Mouse (Mus musculus) cerebellum, adult 11 months (tissue): Measurements from ENCODE around the gene Kcnj3.
"Not testable (repeated sequence)": the region's sequence is repeated elsewhere in the genome, so short reads cannot be mapped to it uniquely, and the experiment has no call there.

Experiments used
- DNase-seq: peaks from one replicate; pipeline ENCODE4 v3.0.0; 2022

The Kcnj3 gene

DNA sequence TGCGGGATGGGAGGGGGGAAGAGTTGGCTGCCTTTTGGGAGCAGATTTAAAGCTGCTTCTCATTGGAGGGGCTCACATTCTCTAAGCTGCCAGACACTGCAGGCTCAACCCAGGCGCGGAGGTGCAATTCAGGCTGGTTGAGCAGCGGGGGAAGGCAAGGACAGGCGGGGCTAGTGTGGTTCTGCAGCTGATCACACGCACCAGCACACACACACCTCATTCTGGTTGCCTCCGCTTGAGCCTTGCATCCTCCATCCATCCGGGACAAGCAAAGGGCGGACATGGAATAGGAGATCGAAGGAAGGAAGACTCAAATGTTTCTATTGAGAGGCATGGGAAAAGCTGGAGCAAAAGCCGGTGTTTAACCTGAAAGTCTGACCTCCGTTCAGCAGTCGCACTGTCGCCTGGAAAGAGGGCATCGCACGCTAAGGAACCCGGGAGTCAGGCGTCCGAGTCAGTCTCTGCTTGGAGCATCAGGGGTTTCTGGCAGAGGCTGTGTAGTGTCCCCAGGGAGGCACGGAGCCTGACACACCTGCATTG lies at the start of gene Kcnj3:
Gene Kcnj3, plus strand, starts transcription at position 250 of the 540 bp plus-strand sequence.
- DNase-seq = peak; percentile 75

DNA sequence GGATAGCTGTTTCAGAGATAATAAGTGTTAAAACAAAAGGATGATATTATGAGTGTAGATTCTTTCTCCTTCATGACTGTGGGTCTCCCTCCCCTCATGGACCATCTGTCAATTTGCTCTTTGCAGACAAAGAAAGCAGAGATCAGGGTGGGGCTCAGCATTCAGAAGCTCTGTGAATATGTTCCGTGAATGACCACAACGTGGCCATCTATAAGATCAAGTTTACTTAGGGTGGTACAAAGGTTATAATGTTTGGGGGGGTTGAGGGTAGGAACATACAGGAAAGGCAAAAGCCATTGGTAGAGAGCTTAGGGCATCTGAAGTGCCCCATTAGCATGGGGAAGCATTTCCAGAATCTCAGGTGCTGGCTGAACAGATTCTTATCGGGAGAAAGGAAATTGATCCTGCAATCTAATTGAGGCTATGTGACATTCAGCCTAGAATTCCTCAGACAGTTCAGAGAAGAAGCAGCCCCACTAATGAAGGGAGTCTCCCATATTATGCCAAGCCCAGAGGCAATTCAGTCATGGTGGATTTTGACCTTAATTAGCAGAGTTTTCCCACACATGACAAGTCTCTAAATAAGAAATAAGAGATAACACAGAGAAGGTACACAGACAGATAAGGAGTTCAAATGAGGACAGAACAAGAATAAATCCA lies 45.3 kb upstream of the Kcnj3 start:
- no peak for DNase-seq

GRCm38 (mm10) chr2:55405307-55405706 lies 30.5 kb upstream of the Kcnj3 start:
- no peak for DNase-seq

GRCm38 (mm10) chr2:55427633-55428032 lies 8.1 kb upstream of the Kcnj3 start:
- DNase-seq = no peak

GRCm38 (mm10) chr2:55432104-55432503 lies 3.7 kb upstream of the Kcnj3 start:
- DNase-seq = peak; percentile 70

DNA sequence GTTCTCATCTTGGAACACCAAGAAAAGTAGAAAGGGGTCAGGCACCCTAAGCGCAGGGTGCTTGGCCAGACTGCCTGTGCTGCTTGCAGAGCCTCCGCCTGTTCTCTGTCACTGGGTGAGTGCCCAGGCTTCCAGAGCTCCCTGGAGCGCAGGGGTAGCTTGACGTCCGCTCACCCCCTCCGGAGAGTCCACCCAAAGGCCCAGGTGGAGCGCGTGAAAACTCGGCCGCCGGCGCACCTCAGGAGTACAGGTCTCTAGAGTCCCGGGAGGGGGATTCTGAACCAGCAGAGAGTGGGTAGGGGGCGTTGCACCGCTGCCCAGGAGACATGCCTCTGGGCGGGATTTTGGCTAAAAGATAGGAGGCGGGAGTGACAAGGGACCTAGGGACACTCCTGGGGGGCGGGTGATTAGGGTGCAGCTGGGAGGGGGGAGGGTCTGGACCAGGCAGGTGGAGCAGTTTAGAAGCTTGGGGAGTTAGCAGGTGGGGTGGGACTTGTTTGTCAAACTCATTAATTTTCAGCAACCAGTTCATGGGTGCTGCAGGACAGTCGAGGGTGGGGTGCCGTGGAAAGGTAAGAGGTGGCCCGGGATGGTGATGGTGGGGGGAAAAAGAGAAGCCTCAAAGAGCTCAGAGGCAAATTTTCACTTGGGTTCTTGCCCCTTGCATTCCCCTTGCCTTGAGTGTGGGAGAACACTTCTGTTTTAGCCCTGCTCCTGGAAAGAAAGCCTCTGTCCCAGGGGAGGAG lies 664 bp downstream of the Kcnj3 start:
- peak; percentile 60 for DNase-seq

DNA sequence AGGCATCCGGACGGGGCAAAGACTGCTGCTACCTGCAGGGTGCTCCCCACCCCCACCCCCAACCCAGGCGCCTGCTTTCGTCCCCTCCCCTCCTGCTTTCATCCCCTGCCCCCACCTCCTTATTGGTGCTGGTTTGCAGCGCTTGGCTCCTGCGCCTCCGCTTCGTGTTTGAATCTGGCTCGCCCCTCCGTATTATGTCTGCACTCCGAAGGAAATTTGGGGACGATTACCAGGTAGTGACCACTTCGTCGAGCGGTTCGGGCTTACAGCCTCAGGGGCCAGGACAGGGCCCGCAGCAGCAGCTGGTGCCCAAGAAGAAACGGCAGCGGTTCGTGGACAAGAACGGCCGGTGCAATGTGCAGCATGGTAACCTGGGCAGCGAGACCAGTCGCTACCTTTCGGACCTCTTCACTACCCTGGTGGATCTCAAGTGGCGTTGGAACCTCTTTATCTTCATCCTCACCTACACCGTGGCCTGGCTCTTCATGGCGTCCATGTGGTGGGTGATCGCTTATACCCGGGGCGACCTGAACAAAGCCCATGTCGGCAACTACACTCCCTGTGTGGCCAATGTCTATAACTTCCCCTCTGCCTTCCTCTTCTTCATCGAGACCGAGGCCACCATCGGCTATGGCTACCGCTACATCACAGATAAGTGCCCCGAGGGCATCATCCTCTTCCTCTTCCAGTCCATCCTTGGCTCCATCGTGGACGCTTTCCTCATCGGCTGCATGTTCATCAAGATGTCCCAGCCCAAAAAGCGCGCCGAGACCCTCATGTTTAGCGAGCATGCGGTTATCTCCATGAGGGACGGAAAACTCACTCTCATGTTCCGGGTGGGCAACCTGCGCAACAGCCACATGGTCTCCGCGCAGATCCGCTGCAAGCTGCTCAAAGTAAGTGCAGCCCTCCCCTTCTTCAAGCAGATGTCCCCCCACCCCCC lies 1.5 kb downstream of the Kcnj3 start:
- DNase-seq = peak; percentile 40

DNA sequence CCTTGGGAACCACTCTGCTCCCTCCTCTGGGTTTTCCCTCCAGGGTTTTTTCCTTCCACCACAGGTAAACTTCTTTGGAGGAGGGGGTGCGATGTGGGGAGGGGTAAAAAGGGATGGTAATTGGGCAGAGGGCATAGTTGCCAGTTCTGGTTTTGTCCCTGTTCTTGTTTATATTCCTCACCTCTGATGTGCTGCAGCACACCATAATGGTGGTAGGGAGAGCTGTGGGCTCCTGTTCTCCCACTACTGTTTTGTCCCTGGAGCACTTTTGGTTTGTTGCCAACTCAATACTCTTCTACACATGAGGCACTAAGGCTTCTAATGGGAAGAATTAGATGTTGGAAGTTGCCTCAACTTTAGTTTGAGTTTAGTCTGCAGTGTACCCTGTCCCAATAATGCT lies 2.2 kb downstream of the Kcnj3 start:
- no peak for DNase-seq

GRCm38 (mm10) chr2:55439211-55439610 lies 3.4 kb downstream of the Kcnj3 start:
- no peak for DNase-seq

DNA sequence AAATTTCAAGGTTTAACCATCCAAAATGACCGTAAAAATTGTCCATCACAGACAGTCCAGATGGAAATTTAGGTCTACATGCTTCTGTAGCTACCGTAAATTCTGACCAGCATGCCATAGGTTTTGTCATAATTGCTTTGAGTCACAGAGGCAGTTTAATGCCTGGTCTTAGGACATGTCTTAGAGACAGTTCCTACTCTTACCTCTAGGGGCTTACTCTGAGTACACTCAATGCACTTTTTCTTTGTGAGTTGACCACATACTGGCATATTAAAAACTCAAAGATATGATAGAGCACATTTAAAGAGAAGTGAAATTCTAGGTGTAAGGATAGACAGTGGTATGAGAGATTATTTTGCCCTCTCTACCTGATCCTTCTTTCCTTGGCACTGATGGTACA lies 6.2 kb downstream of the Kcnj3 start:
- no peak for DNase-seq

GRCm38 (mm10) chr2:55447298-55447697 lies 11.5 kb downstream of the Kcnj3 start:
- DNase-seq = no peak

- peak; percentile 48 for DNase-seq
Observed at GRCm38 (mm10) chr2:55450774-55451173, 15.0 kb downstream of the Kcnj3 start.

DNA sequence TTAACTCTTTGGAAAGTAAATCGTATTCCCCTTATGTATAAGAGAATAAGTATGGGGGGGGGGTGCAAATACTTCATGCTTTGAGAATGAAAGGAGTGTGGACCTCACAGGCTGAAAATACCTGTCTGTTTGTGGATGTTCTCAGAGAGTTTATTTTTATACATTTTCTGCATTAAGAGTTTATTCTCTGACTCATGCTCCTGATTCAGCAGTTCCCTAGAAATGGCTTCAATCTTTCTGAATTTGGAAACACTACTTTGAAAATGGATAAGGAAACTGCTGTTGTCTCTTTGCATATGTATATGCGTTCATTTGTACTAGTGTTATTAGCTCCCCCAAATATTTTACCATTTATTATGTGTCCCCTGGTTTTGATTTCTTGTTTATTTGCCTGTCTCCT lies 23.4 kb downstream of the Kcnj3 start:
- DNase-seq = no peak

GRCm38 (mm10) chr2:55469141-55469540 lies 33.4 kb downstream of the Kcnj3 start:
- DNase-seq = no peak

DNA sequence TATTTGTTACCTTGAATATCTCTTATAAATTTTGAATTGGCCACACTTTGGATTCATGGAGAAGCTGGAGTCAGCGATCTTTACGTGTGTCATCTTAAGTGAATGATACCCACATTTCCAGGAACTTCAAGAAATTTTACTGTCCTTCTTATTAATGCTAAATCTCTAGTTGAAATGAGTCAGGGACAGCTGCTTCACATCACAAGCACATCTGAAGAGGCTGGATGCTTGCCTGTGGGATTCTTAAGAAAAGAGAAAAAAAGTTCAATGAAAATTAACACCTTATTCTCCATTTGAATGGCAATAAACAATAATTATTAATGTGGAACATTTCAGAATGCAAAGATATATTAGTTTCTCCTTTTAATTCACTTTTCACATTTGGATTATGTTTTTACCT lies 34.2 kb downstream of the Kcnj3 start:
- DNase-seq = no peak

DNA sequence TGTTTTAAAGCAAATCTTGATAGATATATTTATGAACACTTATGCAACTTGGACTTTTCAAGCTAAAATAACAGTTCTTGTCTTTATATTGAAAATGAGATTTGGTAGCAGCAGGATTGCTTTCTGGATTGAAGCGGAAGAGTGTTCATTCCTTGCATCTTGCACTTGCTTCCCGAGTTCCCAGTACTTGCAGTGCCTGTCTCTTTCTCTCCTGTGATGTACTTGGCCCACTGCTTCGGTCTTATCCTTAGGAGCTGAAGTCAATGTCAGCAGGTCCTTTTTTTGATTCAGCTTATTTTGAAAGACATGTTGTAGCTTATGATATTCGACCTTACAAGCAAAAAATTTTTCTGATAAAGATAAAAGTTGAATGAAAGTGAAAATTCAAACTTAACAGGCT lies 43.7 kb downstream of the Kcnj3 start:
- DNase-seq = no peak

DNA sequence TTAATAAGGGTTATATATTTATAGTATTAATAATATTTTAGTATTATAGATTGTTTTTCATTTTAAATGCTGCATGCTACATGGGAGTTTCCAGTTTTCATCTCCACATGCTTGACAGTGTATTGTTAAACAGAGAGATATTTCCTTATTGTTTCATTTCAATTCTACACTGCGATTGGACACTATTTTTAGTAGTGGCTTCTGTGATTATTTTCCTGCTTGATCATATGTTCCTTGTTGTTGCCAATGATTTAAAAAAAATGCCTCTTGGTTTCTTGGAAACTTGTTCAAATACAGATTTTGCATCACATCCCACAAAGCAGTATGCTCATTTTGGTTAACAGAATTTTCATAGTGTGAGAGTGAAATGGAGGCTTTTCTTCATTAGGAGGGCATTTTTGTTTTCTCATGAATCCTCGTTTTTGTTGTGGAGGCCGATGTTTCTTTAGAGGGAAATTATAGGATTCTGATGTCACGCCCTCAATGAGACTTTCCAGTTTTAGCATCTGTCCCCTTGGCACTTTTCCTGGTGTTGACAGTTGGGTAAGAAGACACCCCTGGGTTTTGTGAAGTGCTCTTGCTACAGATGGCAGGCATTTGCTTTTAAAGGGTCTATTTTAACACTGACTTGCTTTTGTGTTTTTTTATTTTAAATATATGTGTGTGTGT lies 44.3 kb downstream of the Kcnj3 start:
- peak; percentile 75 for DNase-seq

DNA sequence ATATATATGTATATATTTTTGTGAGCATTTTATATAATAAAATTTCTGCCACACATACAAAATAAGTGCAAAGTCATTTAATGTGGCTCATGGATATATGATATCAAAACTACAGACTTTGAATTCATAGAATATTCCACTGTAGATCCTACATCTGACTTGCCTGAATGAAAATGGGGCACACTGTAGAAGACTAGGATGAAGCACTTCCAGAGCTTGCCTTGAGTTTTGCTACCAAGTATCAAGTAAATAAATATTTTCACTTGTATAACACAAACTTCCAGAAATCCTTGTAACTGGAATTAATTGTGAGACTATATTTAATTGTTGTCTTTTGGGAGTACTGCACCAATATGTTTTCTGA lies 44.8 kb downstream of the Kcnj3 start:
- no peak for DNase-seq

GRCm38 (mm10) chr2:55485500-55486129 lies 49.8 kb downstream of the Kcnj3 start:
- DNase-seq = not testable (repeated sequence)

- DNase-seq = no peak
Observed at GRCm38 (mm10) chr2:55503390-55504176, 67.8 kb downstream of the Kcnj3 start.

DNA sequence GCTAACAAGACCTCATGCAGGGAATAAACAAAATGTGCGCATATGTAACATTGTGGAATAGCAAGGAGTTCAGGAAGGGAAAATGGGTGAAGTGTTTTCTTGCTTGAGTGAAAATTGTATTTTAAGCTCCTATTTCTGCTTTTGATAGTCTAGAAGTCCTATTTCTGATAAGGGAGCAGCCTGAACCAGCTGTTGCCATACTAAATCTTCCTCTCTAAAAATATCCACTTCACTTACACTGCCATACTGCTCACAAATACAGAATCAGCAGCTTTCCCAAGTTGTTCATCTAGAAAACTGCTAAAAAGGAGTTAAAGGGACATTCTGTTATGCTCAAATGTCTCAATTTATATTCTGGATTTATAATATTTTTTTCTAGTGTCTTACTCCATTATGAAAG lies 69.9 kb downstream of the Kcnj3 start:
- no peak for DNase-seq
